Mouse (Mus musculus) liver, embryonic 12.5 days (tissue): ENCODE results near the gene Bicc1. TPM values are rescaled to one million over a fixed set of nuclear protein-coding genes. Genes with fewer than 3 reads are reported as not detected.

ENCODE experiments used
- ATAC-seq: fragments of 200-750 bp; cut with Nextera tagmentation; 2 replicates; pipeline ENCODE4 v1.8.0; 2017; ENCODE audit warnings: moderate number of reproducible peaks, mild to moderate bottlenecking, moderate library complexity
- H3K27ac ChIP-seq: fragments of 300-500 bp; sonication (generic); 2 replicates; pipeline ENCODE4 v1.5.1; 2016; ENCODE audit warnings: mild to moderate bottlenecking
- H3K27me3 ChIP-seq: fragments of 300-500 bp; sonication (generic); replicated peaks from 2 replicates; pipeline ENCODE4 v1.6.1; 2016; ENCODE audit warnings: mild to moderate bottlenecking, moderate library complexity
- H3K36me3 ChIP-seq: fragments of 300-500 bp; sonication (generic); 2 replicates; pipeline ENCODE4 v1.6.1; 2016; ENCODE audit warnings: mild to moderate bottlenecking, moderate library complexity
- H3K4me1 ChIP-seq: fragments of 300-500 bp; sonication (generic); 2 replicates; pipeline ENCODE4 v1.6.1; 2016
- H3K4me2 ChIP-seq: fragments of 300-500 bp; sonication (generic); 2 replicates; pipeline ENCODE4 v1.6.1; 2016; ENCODE audit warnings: mild to moderate bottlenecking, moderate library complexity
- H3K4me3 ChIP-seq: fragments of 300-500 bp; sonication (generic); 2 replicates; pipeline ENCODE4 v1.5.1; 2016; ENCODE audit warnings: mild to moderate bottlenecking, moderate library complexity
- H3K9ac ChIP-seq: fragments of 300-500 bp; sonication (generic); 2 replicates; pipeline ENCODE4 v1.6.1; 2016; ENCODE audit warnings: mild to moderate bottlenecking, moderate library complexity
- H3K9me3 ChIP-seq: fragments of 300-500 bp; sonication (generic); replicated peaks from 2 replicates; pipeline ENCODE4 v1.6.1; 2016; ENCODE audit warnings: mild to moderate bottlenecking, moderate library complexity
- WGBS: fragments of 180-500 bp; shearing (Covaris S2); methylation state at CpG from one replicate; pipeline ENCODE4 v1.1.7; 2016; ENCODE audit not compliant: insufficient replicate concordance; 5-methylcytosine and 5-hydroxymethylcytosine counted together
- polyA plus RNA-seq: library from polyadenylated mRNA; unstranded; fragments of >200 nt; fragmentation: Nextera tagmentation; extraction: Ambion mirVana; gene quantifications from 2 replicates; pipeline ENCODE4 v1.2.1, GENCODE M21; 2016

Bicc1 gene
- polyA plus RNA-seq, 1 experiment from 2014 or later = 4.9 TPM

- no peaks in the 10 kb centered on the region for H3K36me3 ChIP-seq
- H3K9ac ChIP-seq = no peak overlapping the region
- no peak overlapping the region for H3K4me2 ChIP-seq
- no peak for ATAC-seq
- H3K4me3 ChIP-seq = no peak overlapping the region
- no peaks in the 10 kb centered on the region for H3K9me3 ChIP-seq
- no peaks in the 10 kb centered on the region for H3K27me3 ChIP-seq
- no peaks in the 10 kb centered on the region for H3K4me1 ChIP-seq
- 77% methylated on average over 9 of the region's 9 CpGs for WGBS
- H3K27ac ChIP-seq = no peak overlapping the region
Measured at GRCm38 (mm10) chr10:71137606-71138005, 21.9 kb downstream of the Bicc1 start.

GRCm38 (mm10) chr10:71131333-71131732 lies 28.2 kb downstream of the Bicc1 start:
- Histone ChIP-seq H3K4me3 (no peak overlapping the region), H3K27ac (no peak overlapping the region), H3K4me2 (no peak overlapping the region), H3K9ac (no peak overlapping the region), H3K36me3 (no peaks in the 10 kb centered on the region), H3K9me3 (no peaks in the 10 kb centered on the region), H3K4me1 (no peaks in the 10 kb centered on the region), H3K27me3 (no peaks in the 10 kb centered on the region)
- no peak for ATAC-seq
- WGBS = 47% methylated on average over 9 of the region's 9 CpGs

GRCm38 (mm10) chr10:71130261-71130660 lies 29.2 kb downstream of the Bicc1 start:
- WGBS = 43% methylated on average over 9 of the region's 9 CpGs
- Histone ChIP-seq H3K4me1 (no peaks in the 10 kb centered on the region), H3K27ac (no peak overlapping the region), H3K27me3 (no peaks in the 10 kb centered on the region), H3K4me3 (no peak overlapping the region), H3K4me2 (no peak overlapping the region), H3K9ac (no peak overlapping the region), H3K9me3 (no peaks in the 10 kb centered on the region), H3K36me3 (no peaks in the 10 kb centered on the region)
- ATAC-seq = no peak

GRCm38 (mm10) chr10:71127951-71128331 lies 31.6 kb downstream of the Bicc1 start:
- no peaks in the 10 kb centered on the region for H3K9me3 ChIP-seq
- H3K36me3 ChIP-seq = no peaks in the 10 kb centered on the region
- H3K4me3 ChIP-seq = no peak overlapping the region
- H3K9ac ChIP-seq = no peak overlapping the region
- 53% methylated on average over 8 of the region's 8 CpGs for WGBS
- H3K27me3 ChIP-seq = no peaks in the 10 kb centered on the region
- no peak for ATAC-seq
- H3K4me2 ChIP-seq = no peak overlapping the region
- no peaks in the 10 kb centered on the region for H3K4me1 ChIP-seq
- no peak overlapping the region for H3K27ac ChIP-seq

- Histone ChIP-seq H3K27me3 (no peaks in the 10 kb centered on the region), H3K4me3 (no peak overlapping the region), H3K36me3 (no peaks in the 10 kb centered on the region), H3K27ac (no peak overlapping the region), H3K9ac (no peak overlapping the region), H3K9me3 (no peaks in the 10 kb centered on the region), H3K4me1 (no peaks in the 10 kb centered on the region), H3K4me2 (no peak overlapping the region)
- WGBS = 69% methylated on average over 13 of the region's 13 CpGs
- ATAC-seq = no peak
Measured at GRCm38 (mm10) chr10:71127278-71127950, 32.1 kb downstream of the Bicc1 start.

GRCm38 (mm10) chr10:71123974-71124373 lies 35.5 kb downstream of the Bicc1 start:
- Histone ChIP-seq H3K9me3 (no peaks in the 10 kb centered on the region), H3K4me2 (no peak overlapping the region), H3K4me1 (no peaks in the 10 kb centered on the region), H3K36me3 (no peaks in the 10 kb centered on the region), H3K27ac (no peak overlapping the region), H3K4me3 (no peak overlapping the region), H3K27me3 (no peaks in the 10 kb centered on the region), H3K9ac (no peak overlapping the region)
- WGBS = 39% methylated on average over 3 of the region's 3 CpGs
- ATAC-seq = no peak

GRCm38 (mm10) chr10:71123395-71123794 lies 36.1 kb downstream of the Bicc1 start:
- Histone ChIP-seq H3K27me3 (no peaks in the 10 kb centered on the region), H3K27ac (no peak overlapping the region)
- 37% methylated on average over 4 of the region's 4 CpGs for WGBS

GRCm38 (mm10) chr10:71122480-71122879 lies 37.0 kb downstream of the Bicc1 start:
- H3K4me2 ChIP-seq = no peak overlapping the region
- no peak overlapping the region for H3K4me3 ChIP-seq
- no peak for ATAC-seq
- no peaks in the 10 kb centered on the region for H3K36me3 ChIP-seq
- H3K27me3 ChIP-seq = no peaks in the 10 kb centered on the region
- no peak overlapping the region for H3K27ac ChIP-seq
- no peaks in the 10 kb centered on the region for H3K9me3 ChIP-seq
- 60% methylated on average over 8 of the region's 8 CpGs for WGBS
- H3K4me1 ChIP-seq = no peaks in the 10 kb centered on the region
- no peak overlapping the region for H3K9ac ChIP-seq

More at GRCm38 (mm10) chr10:71123395-71123794, 36.1 kb downstream of the Bicc1 start:
- no peaks in the 10 kb centered on the region for H3K4me1 ChIP-seq
- no peak overlapping the region for H3K4me2 ChIP-seq
- H3K9ac ChIP-seq = no peak overlapping the region
- no peaks in the 10 kb centered on the region for H3K36me3 ChIP-seq
- H3K4me3 ChIP-seq = no peak overlapping the region
- no peak for ATAC-seq
- H3K9me3 ChIP-seq = no peaks in the 10 kb centered on the region

- Histone ChIP-seq H3K9me3 (no peaks in the 10 kb centered on the region), H3K4me1 (no peaks in the 10 kb centered on the region), H3K27me3 (no peaks in the 10 kb centered on the region), H3K27ac (no peak overlapping the region), H3K36me3 (no peaks in the 10 kb centered on the region), H3K4me2 (no peak overlapping the region), H3K9ac (no peak overlapping the region), H3K4me3 (no peak overlapping the region)
- WGBS = 58% methylated on average over 3 of the region's 3 CpGs
- ATAC-seq = no peak
Measured at GRCm38 (mm10) chr10:71120769-71121165, 38.7 kb downstream of the Bicc1 start.

GRCm38 (mm10) chr10:71120121-71120768 lies 39.3 kb downstream of the Bicc1 start:
- Histone ChIP-seq H3K4me2 (no peak overlapping the region), H3K9me3 (no peaks in the 10 kb centered on the region), H3K9ac (no peak overlapping the region), H3K27me3 (no peaks in the 10 kb centered on the region), H3K4me3 (no peak overlapping the region), H3K27ac (no peak overlapping the region), H3K36me3 (no peaks in the 10 kb centered on the region), H3K4me1 (no peaks in the 10 kb centered on the region)
- WGBS = 65% methylated on average over 14 of the region's 14 CpGs
- no peak for ATAC-seq

- Histone ChIP-seq H3K9ac (no peak overlapping the region), H3K27me3 (no peaks in the 10 kb centered on the region), H3K4me3 (no peak overlapping the region), H3K36me3 (no peaks in the 10 kb centered on the region), H3K4me1 (no peaks in the 10 kb centered on the region), H3K4me2 (no peak overlapping the region), H3K9me3 (no peaks in the 10 kb centered on the region), H3K27ac (no peak overlapping the region)
- ATAC-seq = no peak
- 68% methylated on average over 15 of the region's 15 CpGs for WGBS
Measured at GRCm38 (mm10) chr10:71119120-71119847, 40.2 kb downstream of the Bicc1 start.

- H3K4me2 ChIP-seq = no peak overlapping the region
- no peaks in the 10 kb centered on the region for H3K4me1 ChIP-seq
- no peak for ATAC-seq
- H3K9me3 ChIP-seq = no peaks in the 10 kb centered on the region
- no peaks in the 10 kb centered on the region for H3K36me3 ChIP-seq
- H3K27ac ChIP-seq = no peak overlapping the region
- WGBS = 73% methylated on average over 7 of the region's 7 CpGs
- no peak overlapping the region for H3K9ac ChIP-seq
- no peaks in the 10 kb centered on the region for H3K27me3 ChIP-seq
- H3K4me3 ChIP-seq = no peak overlapping the region
Measured at GRCm38 (mm10) chr10:71117766-71118165, 41.7 kb downstream of the Bicc1 start.
